Mouse (Mus musculus) hindbrain, embryonic 12.5 days (tissue): ENCODE results near the gene Tmem269. TPM values are rescaled to one million over a fixed set of nuclear protein-coding genes. Genes with fewer than 3 reads are reported as not detected.

Source experiments
- ATAC-seq: fragments of 200-750 bp; cut with Nextera tagmentation; 2 replicates; pipeline ENCODE4 v1.8.0; 2017; ENCODE audit warnings: moderate TSS enrichment; ENCODE audit not compliant: low FRiP score
- H3K27ac ChIP-seq: fragments of 300-500 bp; sonication (generic); 2 replicates; pipeline ENCODE4 v1.5.1; 2016; ENCODE audit warnings: mild to moderate bottlenecking
- H3K27me3 ChIP-seq: fragments of 300-500 bp; sonication (generic); 2 replicates; pipeline ENCODE4 v1.6.1; 2016; ENCODE audit warnings: mild to moderate bottlenecking
- H3K36me3 ChIP-seq: fragments of 300-500 bp; sonication (generic); 2 replicates; pipeline ENCODE4 v1.6.1; 2016; ENCODE audit warnings: mild to moderate bottlenecking
- H3K4me1 ChIP-seq: fragments of 300-500 bp; sonication (generic); 2 replicates; pipeline ENCODE4 v1.6.1; 2016
- H3K4me2 ChIP-seq: fragments of 300-500 bp; sonication (generic); replicated peaks from 2 replicates; pipeline ENCODE4 v1.6.1; 2016; ENCODE audit warnings: mild to moderate bottlenecking
- H3K4me3 ChIP-seq: fragments of 300-500 bp; sonication (generic); 2 replicates; pipeline ENCODE4 v1.5.1; 2016; ENCODE audit warnings: mild to moderate bottlenecking
- H3K9ac ChIP-seq: fragments of 300-500 bp; sonication (generic); 2 replicates; pipeline ENCODE4 v1.6.1; 2016; ENCODE audit warnings: mild to moderate bottlenecking, moderate library complexity
- H3K9me3 ChIP-seq: fragments of 300-500 bp; sonication (generic); replicated peaks from 2 replicates; pipeline ENCODE4 v1.6.1; 2016; ENCODE audit warnings: mild to moderate bottlenecking
- WGBS: fragments of 180-500 bp; shearing (Covaris S2); methylation state at CpG from one replicate; pipeline ENCODE4 v1.1.7; 2016; 5-methylcytosine and 5-hydroxymethylcytosine counted together
- polyA plus RNA-seq: library from polyadenylated mRNA; unstranded; fragments of >200 nt; fragmentation: Nextera tagmentation; extraction: Ambion mirVana; gene quantifications from 2 replicates; pipeline ENCODE4 v1.2.1, GENCODE M21; 2016

Gene Tmem269
- polyA plus RNA-seq, 1 experiment from 2014 or later = 0.28 TPM

- H3K9me3 ChIP-seq = no peaks in the 10 kb centered on the region
- ATAC-seq = peak; percentile 32; the same call in 1 of the 2 replicates
- H3K9ac ChIP-seq = no peak overlapping the region
- WGBS = 6% methylated on average over 4 of the region's 4 CpGs
- H3K4me2 ChIP-seq = no peak overlapping the region
- no peaks in the 10 kb centered on the region for H3K27me3 ChIP-seq
- H3K4me3 ChIP-seq = no peak overlapping the region
- peaks cover 18% of the 10 kb centered on the region for H3K36me3 ChIP-seq
- H3K4me1 ChIP-seq = peaks cover 13% of the 10 kb centered on the region
- H3K27ac ChIP-seq = no peak overlapping the region
Measured at GRCm38 (mm10) chr4:119167663-119168062, 50.4 kb downstream of the Tmem269 start.

GRCm38 (mm10) chr4:119167068-119167467 lies 50.9 kb downstream of the Tmem269 start:
- WGBS = 83% methylated on average over 4 of the region's 4 CpGs
- H3K36me3 ChIP-seq = peaks cover 18% of the 10 kb centered on the region
- H3K9me3 ChIP-seq = no peaks in the 10 kb centered on the region
- H3K4me3 ChIP-seq = no peak overlapping the region
- H3K27ac ChIP-seq = no peak overlapping the region
- H3K27me3 ChIP-seq = no peaks in the 10 kb centered on the region
- H3K9ac ChIP-seq = no peak overlapping the region
- no peak overlapping the region for H3K4me2 ChIP-seq
- ATAC-seq = no peak
- peaks cover 8% of the 10 kb centered on the region for H3K4me1 ChIP-seq

DNA sequence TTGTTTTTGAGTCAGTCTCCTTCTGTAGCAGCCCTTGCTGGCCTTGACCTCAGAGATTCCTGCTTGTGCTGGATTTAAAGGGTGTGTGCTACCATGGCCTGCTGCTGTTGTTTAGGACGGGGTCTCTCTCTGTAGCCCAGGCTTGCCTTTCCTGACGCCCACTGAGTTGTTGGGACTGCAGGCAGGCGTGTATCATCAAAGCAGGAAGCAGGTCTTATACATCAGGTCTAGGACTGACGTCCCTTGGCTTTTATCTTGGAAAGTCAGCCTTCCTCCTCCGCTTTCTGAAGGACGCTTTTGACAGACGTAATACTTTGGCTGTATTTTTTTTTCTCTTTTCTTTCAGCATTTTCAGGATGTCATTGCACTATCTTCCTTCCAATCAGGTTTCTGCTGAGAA lies 52.1 kb downstream of the Tmem269 start:
- peaks cover 18% of the 10 kb centered on the region for H3K36me3 ChIP-seq
- H3K4me3 ChIP-seq = no peak overlapping the region
- no peaks in the 10 kb centered on the region for H3K4me1 ChIP-seq
- no peaks in the 10 kb centered on the region for H3K9me3 ChIP-seq
- ATAC-seq = no peak
- H3K9ac ChIP-seq = no peak overlapping the region
- no peak overlapping the region for H3K4me2 ChIP-seq
- no peak overlapping the region for H3K27ac ChIP-seq
- no peaks in the 10 kb centered on the region for H3K27me3 ChIP-seq
- 75% methylated on average over 7 of the region's 7 CpGs for WGBS

- Histone ChIP-seq H3K4me3 (no peak overlapping the region), H3K4me2 (no peak overlapping the region), H3K27me3 (no peaks in the 10 kb centered on the region), H3K27ac (no peak overlapping the region), H3K9ac (no peak overlapping the region), H3K4me1 (no peaks in the 10 kb centered on the region), H3K9me3 (no peaks in the 10 kb centered on the region), H3K36me3 (no peaks in the 10 kb centered on the region)
- no peak for ATAC-seq
- WGBS = 67% methylated on average over 4 of the region's 4 CpGs
Measured at GRCm38 (mm10) chr4:119162990-119163389, 55.0 kb downstream of the Tmem269 start.

DNA sequence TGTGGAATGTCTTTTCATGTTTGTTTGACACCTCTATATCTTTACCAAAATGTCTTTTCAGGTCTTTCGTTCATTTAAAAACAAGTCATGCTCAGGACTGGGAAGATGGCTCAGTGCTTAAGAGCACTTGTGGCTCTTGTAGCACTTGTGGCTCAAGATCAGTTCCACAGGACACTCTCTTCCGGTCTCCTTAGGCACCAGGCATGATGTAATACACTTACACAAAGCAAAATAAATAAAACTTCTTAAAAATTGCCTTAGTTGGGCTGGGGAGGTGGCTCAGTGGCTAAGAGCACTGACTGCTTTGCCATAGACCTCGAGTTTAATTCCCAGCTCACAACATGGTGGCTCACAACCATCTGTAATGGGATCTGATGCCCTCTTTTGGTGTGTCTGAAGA lies 56.7 kb downstream of the Tmem269 start:
- Histone ChIP-seq H3K4me2 (no peak overlapping the region), H3K36me3 (no peaks in the 10 kb centered on the region), H3K27ac (no peak overlapping the region), H3K9ac (no peak overlapping the region), H3K27me3 (no peaks in the 10 kb centered on the region), H3K4me1 (no peaks in the 10 kb centered on the region), H3K4me3 (no peak overlapping the region), H3K9me3 (no peaks in the 10 kb centered on the region)
- no peak for ATAC-seq
- WGBS = 72% methylated on average over 3 of the region's 3 CpGs

DNA sequence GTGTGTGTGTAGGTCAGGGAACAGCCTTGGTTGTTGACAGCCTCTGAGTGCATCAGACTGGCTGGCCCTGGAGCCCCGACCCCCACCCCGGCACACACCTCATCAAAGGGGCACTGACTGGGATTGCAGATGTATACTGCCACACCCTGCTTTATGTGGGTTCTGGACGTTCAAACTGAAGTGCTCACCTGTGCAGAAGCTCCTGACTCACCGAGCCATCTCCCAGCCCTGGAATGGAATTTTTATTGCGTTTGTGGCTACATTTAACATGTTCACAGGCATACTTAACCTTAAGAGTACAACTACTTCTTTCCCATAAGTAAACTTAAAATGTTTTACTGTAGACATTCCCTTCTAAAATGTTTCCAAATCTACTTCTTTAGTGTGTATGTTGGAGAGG lies 60.1 kb downstream of the Tmem269 start:
- WGBS = 86% methylated on average over 5 of the region's 5 CpGs
- H3K4me3 ChIP-seq = no peak overlapping the region
- H3K36me3 ChIP-seq = no peaks in the 10 kb centered on the region
- no peaks in the 10 kb centered on the region for H3K27me3 ChIP-seq
- H3K4me1 ChIP-seq = no peaks in the 10 kb centered on the region
- H3K9me3 ChIP-seq = no peaks in the 10 kb centered on the region
- H3K27ac ChIP-seq = no peak overlapping the region
- no peak for ATAC-seq
- H3K9ac ChIP-seq = no peak overlapping the region
- no peak overlapping the region for H3K4me2 ChIP-seq

- no peak for ATAC-seq
- Histone ChIP-seq H3K4me2 (no peak overlapping the region), H3K36me3 (no peaks in the 10 kb centered on the region), H3K9me3 (no peaks in the 10 kb centered on the region), H3K4me3 (no peak overlapping the region), H3K27me3 (no peaks in the 10 kb centered on the region), H3K4me1 (no peaks in the 10 kb centered on the region), H3K27ac (no peak overlapping the region), H3K9ac (no peak overlapping the region)
- WGBS = 36% methylated on average over 2 of the region's 2 CpGs
Measured at GRCm38 (mm10) chr4:119157186-119157585, 60.8 kb downstream of the Tmem269 start.

Other genes with a start within 250 kb of the Tmem269 start
- gene Slc2a1, start 109.5 kb downstream of the Tmem269 start, polyA plus RNA-seq = 103 and 112 TPM in 2 replicates
- 7.3 and 9.7 TPM in 2 replicates for gene Zfp691, start 44.0 kb downstream of the Tmem269 start, polyA plus RNA-seq
- 7.4 and 7.9 TPM in 2 replicates for gene Ermap, start 28.2 kb downstream of the Tmem269 start, polyA plus RNA-seq
- gene Svbp, start 22.9 kb downstream of the Tmem269 start, polyA plus RNA-seq = 193 and 195 TPM in 2 replicates
- gene AU022252, start 14.5 kb upstream of the Tmem269 start, polyA plus RNA-seq = 36.3 and 38.7 TPM in 2 replicates
- 23.0 and 24.5 TPM in 2 replicates for gene P3h1, start 14.7 kb upstream of the Tmem269 start, polyA plus RNA-seq
- gene Cldn19, start 37.2 kb upstream of the Tmem269 start, polyA plus RNA-seq = 0.43 and 0.63 TPM in 2 replicates
- gene Ybx1, start 76.4 kb upstream of the Tmem269 start, polyA plus RNA-seq = 1,173 and 1,272 TPM in 2 replicates
- 78.4 and 87.1 TPM in 2 replicates for gene Ppih, start 102.3 kb upstream of the Tmem269 start, polyA plus RNA-seq
- 15.7 and 16.2 TPM in 2 replicates for gene Ccdc30, start 197.3 kb upstream of the Tmem269 start, polyA plus RNA-seq
- gene Ppcs, start 204.2 kb upstream of the Tmem269 start, polyA plus RNA-seq = 24.3 and 24.5 TPM in 2 replicates
- gene Zmynd12, start 204.6 kb upstream of the Tmem269 start, polyA plus RNA-seq = 0.23 and 0.55 TPM in 2 replicates